Mouse (Mus musculus): ENCODE data around the gene Cbx8. TPM values are rescaled to one million over a fixed set of nuclear protein-coding genes. Genes with fewer than 3 reads are reported as not detected.
A peak's percentile ranks its signal among the peaks of the same experiment; 100 is the strongest.

Gene Cbx8
- 0.20 and 0.42 TPM in 2 replicates for polyA plus RNA-seq (2012)

DNA sequence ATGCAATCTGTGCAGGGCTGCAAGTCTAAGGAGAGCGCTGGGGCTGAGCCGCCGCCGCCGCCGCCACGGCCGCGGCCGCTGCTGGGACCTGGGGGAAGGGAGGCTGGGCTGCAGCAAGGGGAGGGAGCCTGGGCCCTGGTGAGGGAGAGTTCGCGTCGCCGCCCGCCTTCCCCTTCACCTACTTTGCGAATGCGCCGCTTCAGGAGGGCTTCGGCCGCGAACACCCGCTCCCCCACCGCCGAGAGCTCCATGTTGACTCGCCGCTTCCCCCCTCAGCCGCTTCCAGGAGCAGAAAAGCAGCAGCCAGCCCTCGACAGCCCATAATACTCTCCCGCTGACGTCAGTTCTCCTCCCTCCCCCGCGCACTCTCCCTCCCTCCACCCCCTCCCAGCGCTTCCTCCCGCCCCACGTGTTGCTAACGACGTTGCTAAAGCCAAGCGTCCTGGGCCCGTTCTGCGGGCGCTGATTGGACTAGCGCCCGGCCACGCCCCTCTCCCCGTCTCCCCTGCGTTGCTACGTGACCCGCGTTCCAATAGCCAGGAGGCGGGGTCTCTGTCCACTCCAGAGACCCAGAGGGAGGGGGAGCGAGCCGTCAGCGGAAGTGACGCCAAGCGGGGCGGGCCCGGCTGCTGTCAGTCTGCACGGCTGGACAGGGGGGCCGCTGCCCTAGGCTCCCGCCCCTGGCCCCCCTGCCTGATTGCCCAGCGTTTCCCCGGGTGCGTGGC, at the start of gene Cbx8:
Gene Cbx8 (minus strand): TSS at position 370 of the 725 bp plus-strand sequence.
- Histone ChIP-seq H3K4me3 (replicated peaks) (peak within 1 kb of the TSS; percentile 65), H3K36me3 (ENCODE audit: control insufficient read depth) (peaks cover 2% of the 10 kb centered on the region; the same call in 1 of the 2 replicates), H3K9me3 (ENCODE audit: control insufficient read depth, low read length) (peaks cover 9% of the 10 kb centered on the region; the same call in 1 of the 2 replicates), H3K27me3 (ENCODE audit: control insufficient read depth) (peaks cover 99% of the 10 kb centered on the region), H3K4me1 (ENCODE audit: control insufficient read depth) (peaks cover 25% of the 10 kb centered on the region)
- TF ChIP-seq TAL1 (IDR thresholded peaks at IDR 0.05; ENCODE audit: low read length) (no peak), GATA1 (IDR thresholded peaks at IDR 0.05; ENCODE audit: low read length) (no peak)

DNA sequence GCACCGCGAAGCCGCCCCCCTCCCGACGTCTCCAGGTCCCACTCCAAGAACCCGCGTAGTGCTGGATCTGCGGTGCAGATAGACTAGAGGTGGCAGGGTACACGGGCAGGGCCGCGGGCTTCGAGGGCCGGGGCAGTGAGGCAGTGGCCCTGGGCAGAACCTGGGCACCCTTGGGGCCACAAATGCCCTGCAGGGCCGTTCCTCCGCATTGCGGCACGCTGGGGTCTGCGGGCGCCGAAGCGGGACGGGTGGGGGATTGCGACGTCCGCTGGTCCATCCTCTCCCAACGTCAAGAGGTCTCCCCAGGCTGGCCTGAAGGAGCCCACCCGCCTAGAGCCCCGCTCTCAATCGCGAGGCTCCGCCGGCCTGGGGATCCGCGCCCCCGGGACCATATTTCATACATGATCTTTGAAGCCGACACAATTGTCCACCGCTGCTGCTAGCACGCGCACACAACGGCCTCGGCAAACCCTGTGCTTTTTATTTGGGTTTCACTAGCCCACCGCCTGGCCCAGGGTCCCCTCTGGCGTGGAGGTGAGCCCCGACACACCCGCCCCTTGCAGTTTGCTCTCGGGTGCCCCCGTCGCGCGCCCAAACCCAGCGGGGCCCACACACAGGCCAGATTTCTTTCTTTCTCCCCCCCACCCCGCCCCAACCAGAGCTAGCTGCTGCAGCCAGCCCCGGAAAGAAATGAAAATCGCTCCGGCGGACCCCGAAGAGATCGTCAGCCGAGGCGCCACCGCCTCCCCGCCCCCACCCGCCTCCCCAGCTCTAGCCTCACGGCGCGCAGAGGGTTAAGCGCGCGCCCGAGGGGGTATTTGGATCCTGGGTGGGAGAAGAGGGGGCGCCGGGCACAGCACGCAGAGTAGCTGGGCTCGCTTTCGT, 49.5 kb upstream of the Cbx8 start:
- TF ChIP-seq TAL1 (IDR thresholded peaks at IDR 0.05; ENCODE audit: low read length): no peak
- TF ChIP-seq GATA1 (IDR thresholded peaks at IDR 0.05; ENCODE audit: low read length): no peak
- peaks cover 13% of the 10 kb centered on the region for H3K4me1 ChIP-seq (ENCODE audit: control insufficient read depth)
- no peaks in the 10 kb centered on the region; the same call in 1 of the 2 replicates for H3K9me3 ChIP-seq (ENCODE audit: control insufficient read depth, low read length)
- no peaks in the 10 kb centered on the region for H3K36me3 ChIP-seq (ENCODE audit: control insufficient read depth)
- peaks cover 81% of the 10 kb centered on the region for H3K27me3 ChIP-seq (ENCODE audit: control insufficient read depth)
- H3K4me3 ChIP-seq (replicated peaks): no peak overlapping the region

DNA sequence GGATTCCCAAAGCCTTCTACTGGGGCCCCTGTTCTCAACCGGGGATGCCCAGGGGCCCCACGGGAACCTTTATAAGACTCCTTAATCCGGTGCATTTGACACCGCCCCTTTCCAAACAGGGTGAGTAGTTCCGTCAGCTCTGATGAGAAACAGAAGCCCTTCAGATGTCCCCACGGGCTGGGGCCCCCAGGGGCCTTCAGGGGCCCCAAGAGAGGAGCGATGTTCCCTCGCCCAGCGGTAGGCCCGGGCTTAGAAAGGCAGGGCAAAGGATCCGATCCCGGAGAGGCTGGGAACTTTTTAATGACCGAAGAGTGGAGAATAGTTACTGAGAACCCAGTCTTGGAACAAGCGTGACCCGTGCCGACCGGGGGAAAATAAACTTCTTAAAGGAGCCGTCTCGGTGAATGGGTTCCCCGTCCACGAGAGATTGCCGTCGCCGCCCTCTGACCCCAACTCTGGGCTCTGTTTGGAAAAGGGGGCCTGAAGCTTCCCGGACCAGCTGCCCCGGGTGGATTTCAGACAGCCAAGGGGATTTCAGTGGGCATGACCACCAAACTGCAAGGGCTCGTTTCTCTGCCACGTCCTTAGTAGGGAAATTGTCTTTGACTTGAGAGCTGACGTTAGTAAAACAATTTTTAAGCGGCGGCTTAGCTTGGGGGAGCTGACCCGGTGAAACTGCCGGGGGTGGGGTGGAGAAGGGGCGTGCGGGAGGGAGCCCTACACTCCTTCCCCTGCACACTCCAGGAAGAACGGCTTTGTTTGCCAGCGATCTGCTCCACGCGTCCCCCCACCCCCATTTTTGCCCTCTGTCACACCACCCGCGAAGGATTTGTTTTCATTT, 48.7 kb upstream of the Cbx8 start:
- H3K4me1 ChIP-seq (ENCODE audit: control insufficient read depth): peaks cover 18% of the 10 kb centered on the region
- peaks cover 86% of the 10 kb centered on the region for H3K27me3 ChIP-seq (ENCODE audit: control insufficient read depth)

DNA sequence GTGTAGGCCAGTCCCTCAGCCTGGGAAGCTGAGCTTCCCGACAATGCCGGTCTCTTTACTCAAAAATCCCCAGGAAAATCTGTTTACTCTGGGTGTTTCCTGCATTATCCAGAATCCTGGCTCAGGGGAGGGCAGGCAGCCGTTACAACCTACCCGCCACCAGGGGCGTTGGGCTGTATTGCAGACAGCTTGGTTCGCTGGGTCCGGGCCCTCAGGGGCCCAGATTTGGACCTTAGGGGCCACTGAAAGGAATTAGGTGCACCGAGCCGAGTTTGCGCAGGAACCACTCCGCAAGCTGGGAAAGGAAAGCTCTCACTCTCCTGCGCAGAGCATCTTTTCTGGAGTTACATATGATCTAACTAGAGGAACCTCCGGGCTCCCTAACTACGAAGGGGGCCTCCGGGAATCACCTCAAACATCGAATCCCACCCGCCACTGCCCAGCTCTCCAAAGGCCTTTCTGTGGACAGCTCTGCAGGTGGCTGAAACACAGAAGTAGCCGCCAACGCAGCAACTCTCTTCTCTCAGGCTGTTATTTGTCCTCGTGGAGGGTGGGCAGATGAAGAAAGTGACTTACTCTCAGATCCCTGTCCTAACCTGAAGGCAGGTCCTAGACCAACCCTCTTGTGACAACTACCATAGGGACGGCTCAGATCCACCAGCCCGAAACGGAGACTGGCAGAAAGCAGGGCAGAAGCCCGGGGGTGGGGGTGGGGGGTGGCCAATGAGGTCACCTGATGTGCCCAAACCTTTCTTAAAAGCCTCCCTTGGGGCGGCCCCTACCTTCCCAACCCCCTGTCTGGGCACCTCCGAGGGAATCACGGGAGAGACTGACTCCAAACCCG, 47.8 kb upstream of the Cbx8 start:
- Histone ChIP-seq H3K27me3 (ENCODE audit: control insufficient read depth) (peaks cover 91% of the 10 kb centered on the region), H3K4me1 (ENCODE audit: control insufficient read depth) (peaks cover 26% of the 10 kb centered on the region), H3K36me3 (ENCODE audit: control insufficient read depth) (no peaks in the 10 kb centered on the region), H3K9me3 (ENCODE audit: control insufficient read depth, low read length) (no peaks in the 10 kb centered on the region; the same call in 1 of the 2 replicates), H3K4me3 (replicated peaks) (no peak overlapping the region)
- TF ChIP-seq TAL1 (IDR thresholded peaks at IDR 0.05; ENCODE audit: low read length) (no peak), GATA1 (IDR thresholded peaks at IDR 0.05; ENCODE audit: low read length) (no peak)

More for the DNA sequence above, 48.7 kb upstream of the Cbx8 start:
- no peak for TF ChIP-seq GATA1 (IDR thresholded peaks at IDR 0.05; ENCODE audit: low read length)
- no peak for TF ChIP-seq TAL1 (IDR thresholded peaks at IDR 0.05; ENCODE audit: low read length)
- Histone ChIP-seq H3K36me3 (ENCODE audit: control insufficient read depth) (no peaks in the 10 kb centered on the region), H3K9me3 (ENCODE audit: control insufficient read depth, low read length) (no peaks in the 10 kb centered on the region; the same call in 1 of the 2 replicates), H3K4me3 (replicated peaks) (no peak overlapping the region)

DNA sequence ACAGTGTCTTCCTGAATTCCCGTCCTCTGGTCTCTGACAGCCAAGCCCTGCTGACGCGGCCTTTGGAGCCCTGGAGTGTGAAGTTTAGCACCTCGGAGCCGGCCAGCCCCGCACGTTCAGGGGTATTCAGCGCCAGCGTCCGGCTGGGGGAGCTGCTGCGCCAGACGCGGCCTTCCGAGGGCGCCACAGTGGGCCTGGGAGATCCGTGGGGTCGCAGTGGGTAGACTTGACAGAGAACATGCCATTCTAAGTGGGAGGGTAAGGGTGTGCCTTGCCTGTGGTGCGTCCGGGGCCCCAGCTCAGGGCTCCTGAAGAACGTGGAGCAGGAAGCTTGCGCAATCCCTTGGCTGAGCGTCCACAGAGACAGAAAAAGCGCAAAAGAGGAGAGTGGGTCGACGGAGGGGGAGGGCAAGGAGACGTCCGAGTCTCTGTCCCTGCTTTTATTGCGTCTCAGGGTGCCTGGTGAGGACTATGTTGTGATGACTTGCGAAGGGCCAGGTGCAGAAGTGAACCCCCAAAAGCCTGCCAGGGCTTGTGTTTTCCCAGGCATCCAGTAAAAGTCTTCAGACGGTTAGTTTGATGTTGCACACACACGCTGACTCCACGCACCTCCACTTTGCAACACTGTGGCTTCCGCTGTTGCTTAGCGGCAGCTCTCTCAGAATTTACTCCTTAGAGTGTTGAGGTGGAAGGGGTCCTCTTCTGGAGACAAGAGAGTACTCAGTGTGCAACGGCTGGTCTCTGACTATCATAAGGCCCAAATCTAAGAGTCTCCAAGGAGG, 46.7 kb upstream of the Cbx8 start:
- peaks cover 32% of the 10 kb centered on the region for H3K4me1 ChIP-seq (ENCODE audit: control insufficient read depth)

DNA sequence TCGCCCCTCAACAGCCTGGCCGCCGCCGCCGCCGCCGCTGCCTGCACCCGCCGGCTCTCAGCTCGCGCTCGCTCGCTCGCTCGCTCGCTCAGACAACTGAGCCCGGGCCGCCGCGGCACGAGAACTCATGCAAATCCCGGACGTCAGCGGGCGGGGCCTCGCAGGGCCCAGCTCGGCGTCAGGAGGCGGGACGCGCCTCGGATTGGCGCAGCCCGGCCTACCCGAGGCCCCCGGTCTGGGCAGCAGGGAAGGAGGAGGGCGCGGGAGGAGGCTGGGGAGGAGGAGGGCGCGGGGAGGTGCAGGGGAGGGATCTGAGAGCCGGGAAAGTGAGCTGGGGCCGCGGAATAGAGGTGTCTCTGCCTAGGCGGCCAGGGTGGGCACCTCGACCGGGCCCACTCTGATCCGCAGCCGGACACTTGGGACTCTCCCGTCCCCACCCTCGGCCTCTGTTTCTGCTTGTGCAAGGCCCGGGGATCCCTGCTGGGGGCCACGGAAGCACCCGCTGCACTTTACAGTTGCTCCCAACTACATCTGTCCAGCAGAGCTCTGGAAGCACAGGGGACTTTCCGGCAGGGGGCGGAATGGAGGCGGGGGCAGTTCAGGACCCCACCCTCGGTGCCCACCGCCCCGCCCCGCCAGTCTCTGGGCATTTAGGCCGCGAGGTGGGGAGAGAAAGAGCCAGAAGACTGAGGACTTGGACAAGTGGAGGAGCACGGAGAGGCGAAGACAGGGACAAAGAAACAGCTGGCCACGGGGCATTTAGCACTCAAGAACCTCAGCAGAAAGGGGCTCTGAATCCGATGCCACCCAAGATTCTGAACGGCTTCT, 45.6 kb upstream of the Cbx8 start, which contains the start of gene Cbx4:
Gene Cbx4 (minus strand): TSS at position 78 of the 828 bp plus-strand sequence.
- H3K36me3 ChIP-seq (ENCODE audit: control insufficient read depth): peaks cover 9% of the 10 kb centered on the region
- TF ChIP-seq GATA1 (IDR thresholded peaks at IDR 0.05; ENCODE audit: low read length) (no peak), TAL1 (IDR thresholded peaks at IDR 0.05; ENCODE audit: low read length) (no peak)
- H3K27me3 ChIP-seq (ENCODE audit: control insufficient read depth): peaks cover 91% of the 10 kb centered on the region
- peak within 1 kb of the TSS; percentile 67 for H3K4me3 ChIP-seq (replicated peaks)
- H3K9me3 ChIP-seq (ENCODE audit: control insufficient read depth, low read length): no peaks in the 10 kb centered on the region; the same call in 1 of the 2 replicates
- peaks cover 34% of the 10 kb centered on the region for H3K4me1 ChIP-seq (ENCODE audit: control insufficient read depth)

More for the DNA sequence above, 46.7 kb upstream of the Cbx8 start:
- TF ChIP-seq GATA1 (IDR thresholded peaks at IDR 0.05; ENCODE audit: low read length) (no peak), TAL1 (IDR thresholded peaks at IDR 0.05; ENCODE audit: low read length) (no peak)
- Histone ChIP-seq H3K36me3 (ENCODE audit: control insufficient read depth) (no peaks in the 10 kb centered on the region), H3K9me3 (ENCODE audit: control insufficient read depth, low read length) (no peaks in the 10 kb centered on the region; the same call in 1 of the 2 replicates), H3K4me3 (replicated peaks) (no peak overlapping the region), H3K27me3 (ENCODE audit: control insufficient read depth) (peaks cover 100% of the 10 kb centered on the region)
